Mouse (Mus musculus): Measurements from ENCODE around the gene Paqr7. TPM values are rescaled to one million over a fixed set of nuclear protein-coding genes. Genes with fewer than 3 reads are reported as not detected.

Gene Paqr7
- polyA plus RNA-seq, 1 experiment: 58.7 TPM

GRCm38 (mm10) chr4:134514309-134514930 is 17.9 kb downstream of the Paqr7 start:
- 85% methylated on average over 11 of the region's 11 CpGs for WGBS
- Histone ChIP-seq H3K27ac (ENCODE audit: insufficient read depth, low read depth, low read length) (no peak overlapping the region), H3K4me1 (ENCODE audit: control insufficient read depth, insufficient read depth, low read length) (peaks cover 8% of the 10 kb centered on the region; the same call in 1 of the 2 replicates), H3K4me3 (ENCODE audit: insufficient read depth, low read depth, low read length) (no peak overlapping the region), H3K36me3 (ENCODE audit: control insufficient read depth, insufficient read depth, low read length) (no peaks in the 10 kb centered on the region), H3K27me3 (replicated peaks; ENCODE audit: control insufficient read depth, insufficient read depth, low read length) (no peaks in the 10 kb centered on the region)
- TF ChIP-seq CTCF (conservative IDR thresholded peaks at IDR 0.05; ENCODE audit: insufficient read depth, insufficient read length, low read depth, low read length) (no peak), POLR2A (IDR thresholded peaks at IDR 0.05; ENCODE audit: low read depth, low read length) (no peak)
- DNase-seq: no peak

GRCm38 (mm10) chr4:134515614-134516013 is 19.1 kb downstream of the Paqr7 start:
- no peak for DNase-seq
- no peaks in the 10 kb centered on the region for H3K27me3 ChIP-seq (replicated peaks; ENCODE audit: control insufficient read depth, insufficient read depth, low read length)
- TF ChIP-seq CTCF (conservative IDR thresholded peaks at IDR 0.05; ENCODE audit: insufficient read depth, insufficient read length, low read depth, low read length) (no peak), POLR2A (IDR thresholded peaks at IDR 0.05; ENCODE audit: low read depth, low read length) (no peak)
- no peaks in the 10 kb centered on the region for H3K36me3 ChIP-seq (ENCODE audit: control insufficient read depth, insufficient read depth, low read length)
- H3K27ac ChIP-seq (ENCODE audit: insufficient read depth, low read depth, low read length): no peak overlapping the region
- H3K4me1 ChIP-seq (ENCODE audit: control insufficient read depth, insufficient read depth, low read length): peaks cover 8% of the 10 kb centered on the region; the same call in 1 of the 2 replicates
- no peak overlapping the region for H3K4me3 ChIP-seq (ENCODE audit: insufficient read depth, low read depth, low read length)
- 89% methylated on average over 7 of the region's 7 CpGs for WGBS

- peak; percentile 58 for DNase-seq
- TF ChIP-seq POLR2A (IDR thresholded peaks at IDR 0.05; ENCODE audit: low read depth, low read length) (no peak), CTCF (conservative IDR thresholded peaks at IDR 0.05; ENCODE audit: insufficient read depth, insufficient read length, low read depth, low read length) (no peak)
- Histone ChIP-seq H3K4me3 (ENCODE audit: insufficient read depth, low read depth, low read length) (no peak overlapping the region), H3K36me3 (ENCODE audit: control insufficient read depth, insufficient read depth, low read length) (no peaks in the 10 kb centered on the region), H3K4me1 (ENCODE audit: control insufficient read depth, insufficient read depth, low read length) (peaks cover 5% of the 10 kb centered on the region; the same call in 1 of the 2 replicates), H3K27me3 (replicated peaks; ENCODE audit: control insufficient read depth, insufficient read depth, low read length) (no peaks in the 10 kb centered on the region), H3K27ac (ENCODE audit: insufficient read depth, low read depth, low read length) (no peak overlapping the region)
- WGBS: 41% methylated on average over 8 of the region's 8 CpGs
Observed at GRCm38 (mm10) chr4:134516981-134517380, 20.5 kb downstream of the Paqr7 start.

- no peak for TF ChIP-seq CTCF (conservative IDR thresholded peaks at IDR 0.05; ENCODE audit: insufficient read depth, insufficient read length, low read depth, low read length)
- TF ChIP-seq POLR2A (IDR thresholded peaks at IDR 0.05; ENCODE audit: low read depth, low read length): no peak
- no peak overlapping the region for H3K27ac ChIP-seq (ENCODE audit: insufficient read depth, low read depth, low read length)
- H3K36me3 ChIP-seq (ENCODE audit: control insufficient read depth, insufficient read depth, low read length): no peaks in the 10 kb centered on the region
- WGBS: 85% methylated on average over 10 of the region's 10 CpGs
- H3K4me1 ChIP-seq (ENCODE audit: control insufficient read depth, insufficient read depth, low read length): peaks cover 3% of the 10 kb centered on the region; the same call in 1 of the 2 replicates
- no peak for DNase-seq
- H3K27me3 ChIP-seq (replicated peaks; ENCODE audit: control insufficient read depth, insufficient read depth, low read length): no peaks in the 10 kb centered on the region
- H3K4me3 ChIP-seq (ENCODE audit: insufficient read depth, low read depth, low read length): no peak overlapping the region
Observed at GRCm38 (mm10) chr4:134517719-134518118, 21.2 kb downstream of the Paqr7 start.

GRCm38 (mm10) chr4:134518541-134518940 is 22.0 kb downstream of the Paqr7 start:
- no peak for DNase-seq
- Histone ChIP-seq H3K4me1 (ENCODE audit: control insufficient read depth, insufficient read depth, low read length) (0 out of 2 replicates have a peak, but pooled peaks cover 2% of the 10 kb centered on the region), H3K36me3 (ENCODE audit: control insufficient read depth, insufficient read depth, low read length) (no peaks in the 10 kb centered on the region), H3K27me3 (replicated peaks; ENCODE audit: control insufficient read depth, insufficient read depth, low read length) (no peaks in the 10 kb centered on the region), H3K27ac (ENCODE audit: insufficient read depth, low read depth, low read length) (no peak overlapping the region), H3K4me3 (ENCODE audit: insufficient read depth, low read depth, low read length) (no peak overlapping the region)
- no peak for TF ChIP-seq CTCF (conservative IDR thresholded peaks at IDR 0.05; ENCODE audit: insufficient read depth, insufficient read length, low read depth, low read length)
- no peak for TF ChIP-seq POLR2A (IDR thresholded peaks at IDR 0.05; ENCODE audit: low read depth, low read length)
- WGBS: 95% methylated on average over 4 of the region's 4 CpGs

- no peak for TF ChIP-seq POLR2A (IDR thresholded peaks at IDR 0.05; ENCODE audit: low read depth, low read length)
- no peak for TF ChIP-seq CTCF (conservative IDR thresholded peaks at IDR 0.05; ENCODE audit: insufficient read depth, insufficient read length, low read depth, low read length)
- Histone ChIP-seq H3K4me1 (ENCODE audit: control insufficient read depth, insufficient read depth, low read length) (0 out of 2 replicates have a peak, but pooled peaks cover 2% of the 10 kb centered on the region), H3K4me3 (ENCODE audit: insufficient read depth, low read depth, low read length) (no peak overlapping the region), H3K36me3 (ENCODE audit: control insufficient read depth, insufficient read depth, low read length) (no peaks in the 10 kb centered on the region), H3K27ac (ENCODE audit: insufficient read depth, low read depth, low read length) (no peak overlapping the region), H3K27me3 (replicated peaks; ENCODE audit: control insufficient read depth, insufficient read depth, low read length) (no peaks in the 10 kb centered on the region)
- DNase-seq: no peak
Observed at GRCm38 (mm10) chr4:134519281-134519680, 22.8 kb downstream of the Paqr7 start.

GRCm38 (mm10) chr4:134523447-134523846 is 26.9 kb downstream of the Paqr7 start:
- no peak for DNase-seq
- TF ChIP-seq CTCF (conservative IDR thresholded peaks at IDR 0.05; ENCODE audit: insufficient read depth, insufficient read length, low read depth, low read length): no peak
- no peak for TF ChIP-seq POLR2A (IDR thresholded peaks at IDR 0.05; ENCODE audit: low read depth, low read length)
- 82% methylated on average over 4 of the region's 4 CpGs for WGBS
- no peak overlapping the region for H3K27ac ChIP-seq (ENCODE audit: insufficient read depth, low read depth, low read length)
- no peak overlapping the region for H3K4me3 ChIP-seq (ENCODE audit: insufficient read depth, low read depth, low read length)
- no peaks in the 10 kb centered on the region for H3K27me3 ChIP-seq (replicated peaks; ENCODE audit: control insufficient read depth, insufficient read depth, low read length)
- no peaks in the 10 kb centered on the region for H3K4me1 ChIP-seq (ENCODE audit: control insufficient read depth, insufficient read depth, low read length)
- H3K36me3 ChIP-seq (ENCODE audit: control insufficient read depth, insufficient read depth, low read length): peaks cover 4% of the 10 kb centered on the region

All from kidney, adult 2 months (tissue).